Mouse (Mus musculus) kidney, postnatal 4 days (tissue): ENCODE measurements at regions not wholly inside any gene's neighbourhood (a gene's known extent, or its start where the extent isn't known, plus 50 kb on each side); places are given as distances from the start of the nearest gene placed in this dataset.
"Not testable (repeated sequence)": the region's sequence is repeated elsewhere in the genome, so short reads cannot be mapped to it uniquely, and the experiment has no call there.

ENCODE experiments used
- DNase-seq, 2 experiments: peaks; one replicate each; pipeline ENCODE4 v3.0.0; 2021; ENCODE audit warnings: mixed read lengths in 2 of 2

- DNase-seq = no peak
Observed at GRCm38 (mm10) chr10:126333786-126334185, 367.8 kb downstream of the Lrig3 start.

DNA sequence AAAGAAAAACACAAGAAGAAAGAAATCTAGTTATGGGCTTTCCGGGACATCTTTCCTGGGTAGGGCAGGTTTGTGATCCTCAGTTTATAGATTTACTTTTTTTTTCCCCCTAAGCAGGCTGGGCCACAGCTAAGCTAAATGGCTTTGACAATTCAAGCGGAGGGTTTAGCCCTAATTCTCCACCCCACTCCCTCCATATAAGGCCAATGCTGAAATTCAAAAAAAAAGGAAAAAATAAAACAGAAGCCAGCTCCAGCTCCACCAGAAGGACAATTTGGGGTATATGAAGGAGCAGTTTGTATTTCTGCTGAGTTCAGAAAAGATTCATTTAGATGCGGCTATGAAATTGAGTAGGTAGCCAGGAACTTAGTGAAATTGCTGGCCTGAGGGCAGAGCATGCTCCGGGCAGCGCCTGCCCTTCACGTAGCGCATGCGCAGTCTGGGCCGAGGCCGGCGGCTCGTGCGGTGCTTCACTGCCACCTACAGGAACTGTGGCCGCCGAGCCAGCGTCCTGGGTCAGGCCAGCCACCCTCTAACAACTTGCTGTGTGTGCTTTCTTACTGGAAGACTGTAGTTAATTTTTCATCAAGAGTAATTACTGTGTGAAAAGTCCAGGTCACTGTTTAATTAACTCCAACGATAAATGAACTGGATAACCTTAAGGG, 364.5 kb downstream of the Lrig3 start:
- peak; percentile 95 to 96 for DNase-seq

DNA sequence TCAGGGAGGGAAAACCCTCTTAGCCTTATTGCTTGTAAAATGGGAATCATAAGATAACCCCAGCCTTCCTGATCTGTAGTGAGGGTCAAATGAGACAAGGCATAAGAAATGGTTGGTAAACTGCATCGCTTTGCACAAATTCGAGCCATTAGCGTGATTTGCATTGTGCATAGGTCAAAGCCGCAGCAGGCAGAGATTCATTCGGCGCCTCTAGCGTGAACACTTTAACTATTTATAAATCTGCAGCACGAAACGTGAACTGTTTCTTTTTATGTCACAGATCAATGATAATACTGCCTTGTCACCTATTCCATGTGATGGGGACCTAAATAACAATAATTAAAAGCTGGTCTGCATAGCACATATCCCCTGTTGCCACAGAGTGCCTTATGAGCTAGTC, 354.9 kb downstream of the Lrig3 start:
- no peak for DNase-seq

DNA sequence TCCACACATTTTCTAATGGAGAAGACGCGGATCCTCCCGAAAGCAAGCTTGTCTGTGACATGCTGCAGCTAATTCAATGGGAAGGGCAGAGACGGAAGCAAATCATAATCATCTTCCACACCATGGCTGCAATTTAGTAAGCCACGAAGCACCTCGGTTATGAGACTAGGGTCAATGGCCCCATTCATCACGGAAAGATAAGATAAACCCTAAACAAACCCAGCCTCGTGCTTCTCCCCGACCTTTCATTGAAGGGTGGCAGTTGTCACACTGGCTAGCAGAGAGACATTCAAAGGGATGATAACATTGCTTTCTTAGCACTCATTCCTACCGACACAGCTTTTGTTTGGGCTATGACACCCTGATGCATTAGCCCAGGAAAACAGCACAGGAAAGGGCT, 353.8 kb downstream of the Lrig3 start:
- no peak for DNase-seq

DNA sequence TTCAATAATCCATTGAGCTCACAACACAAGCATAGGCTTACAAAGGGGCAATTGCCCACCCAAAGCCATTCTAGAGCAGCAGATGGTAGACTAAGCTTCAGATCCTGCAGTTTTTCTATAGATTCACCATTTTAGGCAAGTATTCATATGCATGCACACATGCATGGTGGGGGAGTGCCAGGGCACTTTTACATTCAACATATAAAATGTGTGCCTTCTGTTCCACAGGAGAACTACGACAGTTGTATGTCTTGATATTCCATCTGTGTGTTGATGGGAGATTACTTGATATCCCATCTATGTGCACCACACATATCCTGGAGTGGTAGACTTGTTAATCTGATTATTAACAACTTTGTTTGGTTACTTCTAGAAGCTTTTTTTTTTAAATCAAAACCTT, 334.0 kb downstream of the Lrig3 start:
- no peak for DNase-seq

- no peak for DNase-seq
Observed at GRCm38 (mm10) chr10:126298211-126298610, 332.2 kb downstream of the Lrig3 start.

GRCm38 (mm10) chr10:126295853-126296252, 329.9 kb downstream of the Lrig3 start:
- DNase-seq = no peak

DNA sequence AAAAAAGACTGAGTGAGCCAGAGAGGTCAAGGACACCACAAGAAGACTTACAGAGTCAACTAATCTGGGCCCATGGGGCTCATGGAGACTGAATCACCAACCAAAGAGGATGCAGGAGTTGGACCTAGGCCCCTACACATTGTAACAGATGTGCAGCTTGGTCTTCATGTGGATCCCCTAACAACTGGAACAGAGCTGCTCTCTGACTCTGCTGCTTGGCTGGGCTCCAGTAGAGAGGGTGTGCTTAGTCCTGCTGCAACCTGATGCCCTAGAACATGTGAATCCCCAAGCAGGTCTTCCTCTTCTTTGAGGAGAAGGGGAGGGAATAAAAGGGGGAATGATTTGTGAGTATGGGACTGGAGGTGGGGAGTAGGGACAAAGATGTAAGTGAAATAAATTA, 325.8 kb downstream of the Lrig3 start:
- DNase-seq = peak in 1 of 2 experiments; percentile 3

GRCm38 (mm10) chr10:126285096-126285495, 319.1 kb downstream of the Lrig3 start:
- not testable (repeated sequence) for DNase-seq

- DNase-seq = no peak
Observed at GRCm38 (mm10) chr10:126270376-126270775, 304.4 kb downstream of the Lrig3 start.

DNA sequence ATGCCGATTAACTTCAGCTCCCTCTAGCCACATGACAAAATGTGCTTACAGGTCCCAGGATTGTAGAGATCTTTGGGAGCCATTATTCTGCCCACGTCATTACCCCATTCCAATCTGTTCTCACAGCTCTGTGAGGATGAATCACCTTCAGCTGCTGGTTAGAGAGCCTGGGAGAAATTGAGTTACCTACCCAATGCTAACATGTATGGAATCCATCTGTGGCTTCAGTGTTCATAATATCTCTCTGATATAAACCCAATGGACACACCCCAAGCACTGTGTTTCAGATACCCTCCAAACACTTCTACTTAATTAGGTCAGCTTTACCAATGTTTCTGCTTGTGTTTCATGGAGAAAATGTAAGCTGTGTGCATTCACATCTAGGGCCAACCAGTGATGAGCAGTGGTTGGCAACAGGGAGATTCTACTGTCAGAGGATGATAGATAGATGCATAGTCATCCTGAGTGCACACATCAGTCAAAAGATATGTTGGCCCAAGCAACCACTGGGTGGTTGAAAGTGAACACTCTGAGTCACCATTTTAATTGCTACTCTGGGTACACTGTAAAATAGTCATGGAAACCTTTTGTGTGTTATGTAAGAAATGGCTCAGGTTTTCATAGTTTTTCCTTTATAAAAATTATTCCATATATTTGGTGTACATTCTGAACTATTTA, 301.5 kb downstream of the Lrig3 start:
- no peak for DNase-seq

GRCm38 (mm10) chr10:126257171-126257570, 291.2 kb downstream of the Lrig3 start:
- no peak for DNase-seq

DNA sequence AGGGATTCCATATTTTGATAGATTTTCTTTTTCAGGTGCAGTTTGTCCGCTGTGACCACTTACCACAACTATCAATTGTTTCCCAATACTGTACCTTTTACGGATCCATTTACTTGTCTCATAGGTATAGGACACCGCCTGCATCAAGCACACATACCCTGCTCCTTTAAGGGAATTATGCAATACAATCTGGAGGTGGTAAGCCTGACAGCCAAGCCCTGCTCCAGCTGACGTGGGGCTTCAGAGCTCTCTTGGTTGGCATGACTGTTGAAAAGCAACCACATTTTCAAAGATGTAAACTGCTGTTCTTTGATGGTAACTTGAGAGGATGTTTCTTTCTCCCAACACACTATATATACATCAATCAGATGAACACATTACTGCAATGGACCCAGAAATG, 288.2 kb downstream of the Lrig3 start:
- no peak for DNase-seq

GRCm38 (mm10) chr10:126249176-126249575, 283.2 kb downstream of the Lrig3 start:
- DNase-seq = no peak

DNA sequence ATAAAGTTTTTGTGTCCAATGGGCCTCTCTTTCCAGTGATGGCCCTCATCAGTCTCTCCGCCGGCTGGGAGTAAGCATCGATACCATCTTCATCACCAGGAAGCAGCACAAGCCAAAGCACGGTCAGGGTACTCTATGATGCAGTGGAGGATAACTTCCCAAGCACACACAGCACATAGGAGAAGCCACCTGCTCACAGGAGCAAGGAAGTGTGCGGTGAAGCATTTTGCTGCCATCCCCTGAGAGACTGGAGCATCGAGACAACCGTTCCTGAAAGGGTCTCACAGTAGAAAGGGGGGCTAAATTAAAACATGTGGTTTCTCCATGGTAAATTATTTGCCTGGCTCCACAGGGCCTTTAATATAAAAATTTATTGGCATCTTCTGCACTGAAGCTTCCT, 277.1 kb downstream of the Lrig3 start:
- DNase-seq = no peak

DNA sequence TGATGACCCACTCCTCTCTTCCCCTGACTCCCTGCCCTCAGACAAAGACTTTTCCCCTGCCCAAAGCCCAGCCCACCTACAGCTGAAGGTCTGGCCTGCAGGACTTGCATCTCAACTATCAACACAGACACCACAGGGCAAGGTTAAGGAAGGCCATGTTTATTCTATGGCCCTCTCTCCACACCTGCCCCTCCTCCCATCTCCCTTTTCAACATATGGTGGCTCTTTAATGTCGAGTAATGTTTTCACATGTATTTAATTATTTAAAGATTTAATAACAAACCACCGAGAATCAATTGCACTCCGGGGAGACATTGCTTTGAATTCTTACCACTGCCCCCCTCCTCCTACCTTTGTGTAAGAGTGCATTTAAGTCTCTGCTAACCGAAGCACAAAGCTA, 273.6 kb downstream of the Lrig3 start:
- no peak for DNase-seq
